In the genomic region with DNA sequence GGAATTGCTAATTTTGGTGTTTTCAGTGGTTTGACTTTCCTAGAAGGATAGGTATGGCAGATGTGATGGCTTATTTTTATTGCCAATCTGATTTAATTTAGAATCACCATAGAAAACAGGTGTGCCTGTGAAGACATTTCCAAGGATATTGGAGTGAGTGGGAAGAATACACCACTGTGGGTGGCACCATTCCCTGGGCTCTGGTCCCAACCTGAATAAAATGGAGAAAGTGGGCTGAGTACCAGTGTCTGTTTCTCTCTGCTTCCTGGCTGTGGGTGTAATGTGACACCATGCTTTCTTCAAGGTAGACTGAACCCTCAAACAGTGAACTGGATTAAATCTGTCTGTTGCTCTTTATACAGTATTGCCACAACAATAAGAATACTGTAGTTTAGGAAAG, we compare ENCODE assay signal across 25 mouse cellular contexts.
"Had no signal": no experiment of that assay in that cellular context is flagged by ENCODE, and none has a peak within 500 bp of the region (broad histone marks: within the 10 kb centered on the region; RNA-seq: fewer than 3 reads in every experiment).

No protein-coding gene starts in this region.

- H3K9ac ChIP-seq: limb, embryonic 12.5 days; limb, embryonic 15.5 days; liver, embryonic 14.5 days; liver, postnatal 0 days; lung, embryonic 14.5 days; midbrain, embryonic 15.5 days; neural tube, embryonic 12.5 days; neural tube, embryonic 15.5 days; stomach, embryonic 15.5 days had no signal

- ATAC-seq: intestine, postnatal 0 days; liver, postnatal 0 days; lung, postnatal 0 days; midbrain, embryonic 15.5 days had no signal

- H3K4me1 ChIP-seq: midbrain, embryonic 15.5 days; neural tube, embryonic 15.5 days; stomach, embryonic 15.5 days had no signal

- H3K4me3 ChIP-seq: layer of hippocampus, adult 2 months; limb, embryonic 12.5 days; limb, embryonic 15.5 days; megakaryocyte, embryonic 14.5 days; midbrain, embryonic 10.5 days; midbrain, embryonic 15.5 days; neural tube, embryonic 12.5 days; neural tube, embryonic 15.5 days; stomach, embryonic 15.5 days had no signal

- H3K27ac ChIP-seq: kidney, postnatal 0 days; layer of hippocampus, adult 2 months; limb, embryonic 12.5 days; limb, embryonic 15.5 days; liver, embryonic 14.5 days; midbrain, embryonic 10.5 days; midbrain, embryonic 15.5 days; neural tube, embryonic 12.5 days; neural tube, embryonic 15.5 days; stomach, embryonic 15.5 days had no signal

- H3K9me3 ChIP-seq: limb, embryonic 15.5 days; midbrain, embryonic 15.5 days; neural tube, embryonic 12.5 days; neural tube, embryonic 15.5 days; stomach, embryonic 15.5 days had no signal

- H3K27me3 ChIP-seq: limb, embryonic 12.5 days; limb, embryonic 15.5 days; megakaryocyte, embryonic 14.5 days; midbrain, embryonic 15.5 days; neural tube, embryonic 15.5 days; stomach, embryonic 15.5 days had no signal

- H3K36me3 ChIP-seq: limb, embryonic 12.5 days; limb, embryonic 15.5 days; midbrain, embryonic 10.5 days; midbrain, embryonic 15.5 days; neural tube, embryonic 12.5 days; neural tube, embryonic 15.5 days; stomach, embryonic 15.5 days had no signal

- DNase-seq: kidney, adult 2 months; kidney, postnatal 25 days; layer of hippocampus, adult 9-11 months; left cerebral cortex, postnatal 4 days; liver, postnatal 0 days; lung, embryonic 14.5 days; lung, postnatal 36 days; retina, postnatal 1 day; spleen, adult 18-20 months; thymus, adult 2 months; thymus, postnatal 25 days had no signal

- H3K4me2 ChIP-seq: limb, embryonic 12.5 days; limb, embryonic 15.5 days; liver, embryonic 11.5 days; lung, embryonic 14.5 days; midbrain, embryonic 15.5 days; neural tube, embryonic 12.5 days; neural tube, embryonic 15.5 days; stomach, embryonic 15.5 days had no signal
